11 mouse cellular contexts compared by ENCODE assay signal in genomic region chr12:100839079-100839600, GRCm38 (mm10).
A peak's percentile ranks its signal among the peaks of the same experiment; 100 is the strongest.
DNase-seq lines count a peak whose midpoint lies in the region; ATAC-seq and TF ChIP-seq lines count a peak whose summit lies in the region.
"Had no signal": no experiment of that assay in that cellular context is flagged by ENCODE, and none has a peak within 500 bp of the region (broad histone marks: within the 10 kb centered on the region; RNA-seq: fewer than 3 reads in every experiment).

No protein-coding gene starts in this region.

- no peak overlapping the region for H3K9ac ChIP-seq in liver, embryonic 13.5 days
- no peak overlapping the region for H3K9ac ChIP-seq in liver, embryonic 12.5 days
- no peak overlapping the region for H3K9ac ChIP-seq in neural tube, embryonic 15.5 days (replicated peaks)

- no peak overlapping the region for H3K27ac ChIP-seq in liver, embryonic 13.5 days
- H3K27ac ChIP-seq in liver, embryonic 12.5 days: no peak overlapping the region
- H3K27ac ChIP-seq in bone marrow macrophage, adult 2 months (ENCODE audit: insufficient read depth, low read depth, low read length): peak overlapping the region; percentile 78
- no peak overlapping the region for H3K27ac ChIP-seq in neural tube, embryonic 15.5 days (replicated peaks)
- H3K27ac ChIP-seq: midbrain, embryonic 10.5 days had no signal

- no peaks in the 10 kb centered on the region for H3K27me3 ChIP-seq in liver, embryonic 13.5 days
- no peaks in the 10 kb centered on the region for H3K27me3 ChIP-seq in liver, embryonic 12.5 days (replicated peaks)
- no peaks in the 10 kb centered on the region for H3K27me3 ChIP-seq in neural tube, embryonic 15.5 days (replicated peaks)

- no peak for TF ChIP-seq POLR2A in bone marrow macrophage, adult 2 months (IDR thresholded peaks at IDR 0.05; ENCODE audit: borderline replicate concordance, low read depth, low read length)

- H3K36me3 ChIP-seq in liver, embryonic 13.5 days: no peaks in the 10 kb centered on the region
- no peaks in the 10 kb centered on the region for H3K36me3 ChIP-seq in liver, embryonic 12.5 days
- no peaks in the 10 kb centered on the region for H3K36me3 ChIP-seq in neural tube, embryonic 15.5 days
- H3K36me3 ChIP-seq: midbrain, embryonic 10.5 days had no signal

- H3K9me3 ChIP-seq in liver, embryonic 13.5 days (replicated peaks): no peaks in the 10 kb centered on the region
- H3K9me3 ChIP-seq in liver, embryonic 12.5 days (replicated peaks): no peaks in the 10 kb centered on the region
- H3K9me3 ChIP-seq in neural tube, embryonic 15.5 days (replicated peaks): no peaks in the 10 kb centered on the region
- H3K9me3 ChIP-seq: midbrain, embryonic 10.5 days had no signal

- no peak overlapping the region for H3K4me3 ChIP-seq in liver, embryonic 13.5 days (replicated peaks)
- no peak overlapping the region for H3K4me3 ChIP-seq in liver, embryonic 12.5 days
- no peak overlapping the region for H3K4me3 ChIP-seq in bone marrow macrophage, adult 2 months (ENCODE audit: insufficient read depth, low read length)
- H3K4me3 ChIP-seq in neural tube, embryonic 15.5 days (replicated peaks): no peak overlapping the region
- H3K4me3 ChIP-seq: midbrain, embryonic 10.5 days had no signal

- 0 out of 2 replicates have a peak, but pooled peaks have one; percentile 38 for ATAC-seq in liver, embryonic 13.5 days (ENCODE audit: low read depth)
- no peak; the same call in 1 of the 2 replicates for ATAC-seq in liver, embryonic 12.5 days
- peak; percentile 88 for ATAC-seq in megakaryocyte-erythroid progenitor cell, adult 5-6 weeks (replicated peaks; ENCODE audit: low FRiP score, low TSS enrichment, poor library complexity, severe bottlenecking)
- no peak for ATAC-seq in neural tube, embryonic 15.5 days (ENCODE audit: low FRiP score)

- no peak for TF ChIP-seq CTCF in bone marrow macrophage, adult 2 months (IDR thresholded peaks at IDR 0.05; ENCODE audit: low read depth, low read length)

- no peak overlapping the region for H3K4me2 ChIP-seq in liver, embryonic 13.5 days
- no peak overlapping the region for H3K4me2 ChIP-seq in liver, embryonic 12.5 days
- no peak overlapping the region for H3K4me2 ChIP-seq in neural tube, embryonic 15.5 days

- peak; percentile 15 to 25 for DNase-seq in cerebellum, postnatal 10 days
- no peak for DNase-seq in cerebellum, adult 8-10 months
- DNase-seq in liver, embryonic 13.5 days: no peak
- DNase-seq in adipocyte (ENCODE audit: low spot score): no peak
- DNase-seq: cerebellum, adult 2 months; kidney, adult 2 months had no signal

- H3K4me1 ChIP-seq in liver, embryonic 13.5 days (replicated peaks): no peaks in the 10 kb centered on the region
- H3K4me1 ChIP-seq in liver, embryonic 12.5 days: no peaks in the 10 kb centered on the region
- peaks cover 50% of the 10 kb centered on the region for H3K4me1 ChIP-seq in bone marrow macrophage, adult 2 months (ENCODE audit: control insufficient read depth, insufficient read depth, low read length)
- peaks cover 3% of the 10 kb centered on the region; the same call in 1 of the 2 replicates for H3K4me1 ChIP-seq in neural tube, embryonic 15.5 days
- H3K4me1 ChIP-seq: midbrain, embryonic 10.5 days had no signal

- WGBS in liver, embryonic 13.5 days (ENCODE audit: insufficient replicate concordance): 13% methylated on average over 8 of the region's 8 CpGs
- 12% methylated on average over 8 of the region's 8 CpGs for WGBS in liver, embryonic 12.5 days (ENCODE audit: insufficient replicate concordance)
- 38% methylated on average over 8 of the region's 8 CpGs for WGBS in neural tube, embryonic 15.5 days

Comparison
In these comparisons a context has a peak if more than half of its experiments do, and no peak if none do; other contexts are left out.
1. DNase-seq: peak in cerebellum, postnatal 10 days (2 of 2); none in cerebellum, adult 8-10 months (single experiment), liver, embryonic 13.5 days (single experiment) and adipocyte (single experiment).
2. ATAC-seq: peak in liver, embryonic 13.5 days (single experiment) and megakaryocyte-erythroid progenitor cell, adult 5-6 weeks (single experiment); none in liver, embryonic 12.5 days (single experiment) and neural tube, embryonic 15.5 days (single experiment).